Mouse (Mus musculus) heart, postnatal 14 days (tissue): ENCODE results near the gene Selp. TPM values are rescaled to one million over a fixed set of nuclear protein-coding genes. Genes with fewer than 3 reads are reported as not detected.
A peak's percentile ranks its signal among the peaks of the same experiment; 100 is the strongest.

Source experiments
- DNase-seq, 2 experiments: peaks; one replicate each; pipeline ENCODE4 v3.0.0; 2021 to 2022
- intact Hi-C: fragments of 180-260 bp; cut with DNase I; formaldehyde crosslinking; loops from one replicate; pipeline ENCODE4 v1.15.1; 2025
- total RNA-seq, 2 experiments: library from RNA; stranded (reverse); gene quantifications; 2 replicates each; pipeline ENCODE4 v1.2.3; 2021

Gene Selp
- total RNA-seq, 2 experiments from 2014 or later, result 1.5 to 1.9 TPM

- no peak for DNase-seq
- intact Hi-C loops, result no loop called here
These were observed 53.8 kb downstream of the Selp start for GRCm38 (mm10) chr1:164168818-164169217.

- intact Hi-C loops, result no loop called here
- no peak for DNase-seq
These were observed 55.4 kb downstream of the Selp start for GRCm38 (mm10) chr1:164170434-164170833.

GRCm38 (mm10) chr1:164173145-164173544, 58.1 kb downstream of the Selp start:
- intact Hi-C loops, result no loop called here
- no peak for DNase-seq

- DNase-seq, result no peak
- intact Hi-C loops, result no loop called here
These were observed 61.8 kb downstream of the Selp start for GRCm38 (mm10) chr1:164176856-164177255.

GRCm38 (mm10) chr1:164178429-164178828, 63.4 kb downstream of the Selp start:
- DNase-seq, result peak in 1 of 2 experiments; percentile 15
- intact Hi-C loops, result no loop called here

GRCm38 (mm10) chr1:164184142-164184870, 69.2 kb downstream of the Selp start:
- peak; percentile 53 to 76 for DNase-seq
- intact Hi-C loops, result no loop called here

- intact Hi-C loops, result no loop called here
- DNase-seq, result no peak
These were observed 69.8 kb downstream of the Selp start for GRCm38 (mm10) chr1:164184871-164185223.

GRCm38 (mm10) chr1:164185316-164185715, 70.3 kb downstream of the Selp start:
- intact Hi-C loops, result no loop called here
- no peak for DNase-seq

GRCm38 (mm10) chr1:164187002-164187560, 72.0 kb downstream of the Selp start:
- intact Hi-C loops, result no loop called here
- DNase-seq, result no peak

GRCm38 (mm10) chr1:164199551-164199950, 84.5 kb downstream of the Selp start:
- intact Hi-C loops, result no loop called here
- DNase-seq, result no peak

Other genes starting within 250 kb of the Selp start
- 1 to 10 TPM; 6.8 to 9.2 TPM for gene Scyl3, start 186.2 kb upstream of the Selp start, total RNA-seq
- gene BC055324, start 120.5 kb upstream of the Selp start, total RNA-seq, result 1 to 10 TPM; 1.1 to 2.7 TPM
- gene Mettl18, start 120.4 kb upstream of the Selp start, total RNA-seq, result 1 to 10 TPM; 2.9 to 3.5 TPM
- gene Sele, start 67.0 kb upstream of the Selp start, total RNA-seq, result 1 to 10 TPM in 1 of 2 experiments, under 1 TPM in 1; 0.98 to 1.0 TPM
- gene Sell, start 53.3 kb upstream of the Selp start, total RNA-seq, result 1 to 10 TPM; 1.1 to 2.6 TPM
- 1 to 10 TPM; 1.7 to 2.4 TPM for gene F5, start 36.6 kb downstream of the Selp start, total RNA-seq
- gene Slc19a2, start 133.8 kb downstream of the Selp start, total RNA-seq, result 1 to 10 TPM; 6.5 to 7.2 TPM
- gene Ccdc181, start 160.3 kb downstream of the Selp start, total RNA-seq, result 1 to 10 TPM; 5.9 to 7.4 TPM
- 1 to 10 TPM; 4.0 to 4.8 TPM for gene Nme7, start 188.9 kb downstream of the Selp start, total RNA-seq
- 10 to 100 TPM; 23.0 to 27.3 TPM for gene Blzf1, start 192.2 kb downstream of the Selp start, total RNA-seq